Mouse (Mus musculus): Measurements from ENCODE around the gene Kdm4a.

DNA sequence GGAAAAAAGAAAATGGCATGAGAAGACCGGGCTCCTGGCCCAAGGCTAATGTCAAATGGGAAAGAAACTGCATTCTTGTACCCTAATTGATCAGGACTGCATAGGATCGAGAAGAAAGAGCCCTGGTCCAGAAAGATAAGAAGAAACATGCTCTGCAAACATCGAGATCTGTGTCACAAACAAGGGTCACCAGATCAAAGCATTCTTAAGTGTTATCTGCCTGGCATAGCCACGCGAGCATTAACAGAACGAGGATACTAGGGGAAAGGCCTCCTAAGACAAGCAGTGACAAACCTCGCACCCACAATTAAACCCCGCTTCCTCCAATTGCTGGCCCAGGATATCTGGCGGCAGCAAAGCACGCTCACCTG is 31.5 kb downstream of the Kdm4a start:
- TF ChIP-seq GATA1 (IDR thresholded peaks at IDR 0.05; ENCODE audit: borderline replicate concordance, low read length) (no peak), FLI1 (IDR thresholded peaks at IDR 0.05; ENCODE audit: low read length) (no peak)
